Mouse (Mus musculus) embryo, embryonic 10 days (tissue): ENCODE data around the gene Atp1a4.

ENCODE experiments used
- DNase-seq: peaks from one replicate; pipeline ENCODE4 v3.0.0-alpha.2; 2015; ENCODE audit warnings: low spot score

Gene Atp1a4

DNA sequence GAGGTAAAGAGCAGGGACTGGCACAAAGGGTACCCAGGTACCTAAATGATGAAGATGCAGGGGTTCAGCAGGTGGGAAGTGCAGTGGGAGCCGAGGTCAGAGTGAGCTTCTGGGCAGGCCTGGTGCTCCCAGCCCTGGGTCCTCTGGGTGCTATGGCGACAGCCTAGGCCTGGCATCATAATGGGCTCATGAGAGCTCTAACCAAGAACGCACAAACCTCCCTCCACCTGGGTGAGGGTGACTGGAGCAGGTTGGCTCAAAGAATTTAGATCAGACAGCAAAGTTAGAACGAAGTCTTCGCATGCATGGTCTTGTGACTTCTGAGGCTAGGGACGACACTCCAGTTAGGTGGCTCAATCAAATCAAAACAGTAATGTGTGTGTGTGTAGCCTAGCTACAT lies at the start of gene Atp1a4:
Atp1a4 (minus strand) TSS at position 101 of the 400 bp plus-strand sequence.
- no peak for DNase-seq

DNA sequence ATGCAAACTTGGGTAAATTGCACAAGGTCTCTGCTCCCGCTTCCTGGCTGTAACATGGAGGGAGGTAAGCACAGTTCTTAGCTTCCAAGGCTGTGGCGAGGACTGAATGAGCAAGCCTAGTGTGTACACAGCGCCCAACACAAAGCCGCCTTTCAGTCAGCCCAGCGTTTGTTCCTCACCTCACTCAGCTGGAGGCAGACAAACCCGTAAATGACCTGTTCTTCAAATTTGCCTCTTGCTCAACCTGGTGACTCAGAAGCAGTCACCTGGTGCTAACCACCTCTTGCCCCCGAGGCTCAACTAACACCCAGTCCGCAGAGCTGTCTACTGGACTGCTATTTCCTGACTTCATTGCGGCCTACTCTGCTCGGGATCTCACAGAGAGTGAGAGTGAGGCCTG lies 49.7 kb upstream of the Atp1a4 start:
- no peak for DNase-seq

DNA sequence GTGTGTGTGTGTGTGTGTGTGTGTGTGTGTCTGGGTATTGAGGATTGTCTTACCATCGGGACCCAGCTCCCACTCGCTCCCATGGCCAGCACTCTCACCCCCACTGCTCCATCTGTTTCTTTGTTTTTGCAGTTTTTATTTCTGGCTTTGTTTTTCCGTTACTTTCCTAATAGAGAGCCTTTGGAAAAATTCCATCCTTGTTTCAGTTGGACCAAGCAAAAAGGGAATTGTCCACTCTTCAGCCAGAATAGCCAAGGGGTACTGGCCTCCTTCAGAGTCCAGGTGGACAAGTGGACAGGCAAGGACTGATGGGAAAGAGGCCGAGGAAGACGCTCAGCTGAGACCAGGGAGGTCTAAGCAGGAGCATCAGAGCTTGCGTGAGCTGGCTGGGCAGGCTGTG lies 48.7 kb upstream of the Atp1a4 start:
- no peak for DNase-seq

DNA sequence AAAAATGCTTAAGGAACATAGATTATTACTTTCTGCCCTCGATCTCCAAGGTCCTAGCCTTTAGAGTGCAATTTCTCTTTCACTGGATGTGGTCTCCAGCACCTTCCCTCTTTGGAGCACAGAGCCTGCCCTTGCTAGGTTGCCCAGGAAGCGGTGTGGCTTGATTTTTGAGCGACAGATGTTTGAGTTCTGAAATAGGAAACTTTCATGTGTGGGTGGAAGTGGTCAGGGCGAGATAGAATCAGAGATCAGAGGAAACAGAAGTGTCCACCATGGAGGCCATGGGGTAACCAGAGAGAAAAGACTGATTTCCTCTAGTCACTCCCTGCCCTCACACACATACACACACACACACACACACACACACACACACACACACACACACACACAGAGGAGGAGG lies 48.0 kb upstream of the Atp1a4 start:
- DNase-seq, result no peak

DNA sequence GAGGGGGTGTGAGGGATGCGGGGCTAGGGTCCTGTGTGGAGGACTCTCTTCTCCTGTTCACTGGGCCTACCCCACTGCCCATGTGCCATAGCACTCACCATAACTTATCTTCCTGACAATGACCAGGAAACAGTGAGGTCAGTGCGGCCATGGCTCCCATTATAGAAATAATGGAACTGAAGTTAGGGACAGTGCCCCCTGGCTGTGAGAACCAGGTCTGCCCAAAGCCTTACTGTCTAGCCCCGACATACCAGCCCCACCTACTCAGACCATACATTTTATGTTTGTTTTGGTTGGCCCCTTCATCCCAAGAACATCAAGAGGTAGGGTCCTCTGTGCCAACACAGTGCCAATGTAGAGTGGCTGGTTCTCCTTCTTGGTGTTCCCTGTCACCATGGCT lies 47.4 kb upstream of the Atp1a4 start:
- DNase-seq, result peak; percentile 56

DNA sequence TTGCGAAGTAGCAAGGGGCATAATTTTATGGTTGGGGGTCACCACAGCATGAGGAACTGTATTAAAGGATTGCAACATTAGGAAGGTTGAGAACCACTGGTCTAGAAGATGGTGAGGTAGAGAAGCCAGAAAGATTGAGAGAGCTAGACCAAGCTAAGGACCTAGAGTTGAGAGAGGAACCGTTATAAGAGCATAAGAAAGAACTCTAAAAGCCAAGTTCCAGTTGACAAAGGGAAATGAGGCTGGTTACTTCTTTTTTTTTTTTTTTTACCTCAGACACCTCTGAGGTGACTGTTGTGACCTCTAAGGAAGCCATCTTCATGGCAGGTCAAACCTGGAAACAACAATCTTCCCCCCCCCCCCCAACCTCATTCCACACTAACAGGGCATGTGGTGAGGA lies 46.9 kb upstream of the Atp1a4 start:
- no peak for DNase-seq

DNA sequence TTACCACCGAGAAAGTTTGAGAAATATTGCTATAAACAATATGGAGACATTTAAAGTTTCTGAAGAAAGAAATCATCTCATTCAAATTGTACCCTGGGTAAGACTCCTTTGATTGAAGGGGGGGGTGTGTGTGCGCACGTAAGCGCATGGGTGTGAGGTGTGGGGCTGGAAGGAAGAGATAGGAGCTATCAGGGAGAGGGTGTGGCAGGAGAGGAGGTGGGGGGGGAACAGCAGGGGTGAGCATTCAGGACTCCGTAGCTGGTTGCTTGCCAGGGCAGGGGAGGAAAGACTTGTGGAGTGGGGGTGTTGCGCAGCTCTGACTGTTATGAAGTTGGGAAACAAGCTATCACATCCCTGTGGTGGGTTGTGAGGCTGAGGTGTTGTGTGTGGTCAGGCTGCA lies 46.2 kb upstream of the Atp1a4 start:
- no peak for DNase-seq

DNA sequence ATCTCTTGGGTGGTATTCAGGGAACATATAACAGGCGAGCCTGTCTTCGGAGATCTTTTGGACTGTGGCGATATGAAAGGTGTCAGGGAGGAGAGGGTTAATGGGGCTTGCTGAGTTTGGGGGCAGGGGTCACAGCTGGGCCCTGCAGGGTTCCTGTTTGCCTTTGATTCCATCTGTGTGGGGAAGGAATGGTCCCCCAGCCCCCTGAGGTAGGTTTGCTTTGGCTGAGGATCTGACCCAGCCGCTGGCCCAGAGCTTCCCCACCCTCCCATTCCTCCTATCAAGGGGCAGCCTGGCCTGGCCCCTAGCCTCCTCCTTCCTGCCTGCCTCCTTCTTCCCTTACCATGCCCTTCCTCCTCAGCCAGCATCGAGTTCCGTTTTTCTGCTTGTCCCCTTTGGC lies 44.6 kb upstream of the Atp1a4 start:
- peak; percentile 68 for DNase-seq

DNA sequence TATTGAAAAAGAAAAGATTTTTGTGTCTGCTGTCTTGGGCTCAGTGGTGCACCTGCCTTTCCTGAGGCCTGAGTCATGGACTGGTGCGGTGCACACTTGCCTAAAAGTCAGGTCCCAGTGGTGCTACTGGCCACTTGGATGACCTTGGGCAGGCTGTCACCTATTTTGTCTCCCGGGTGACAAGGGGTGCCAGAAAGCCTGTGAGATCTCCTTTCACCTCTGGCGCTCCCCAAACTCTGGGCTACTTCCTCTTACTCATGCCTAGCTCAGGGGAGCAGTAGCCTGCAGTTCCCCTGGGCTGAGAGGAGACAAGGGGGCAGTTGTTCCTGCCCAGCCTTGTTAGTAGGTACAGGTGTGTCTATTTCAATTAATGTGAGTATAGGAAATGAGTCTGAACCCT lies 44.1 kb upstream of the Atp1a4 start:
- no peak for DNase-seq

DNA sequence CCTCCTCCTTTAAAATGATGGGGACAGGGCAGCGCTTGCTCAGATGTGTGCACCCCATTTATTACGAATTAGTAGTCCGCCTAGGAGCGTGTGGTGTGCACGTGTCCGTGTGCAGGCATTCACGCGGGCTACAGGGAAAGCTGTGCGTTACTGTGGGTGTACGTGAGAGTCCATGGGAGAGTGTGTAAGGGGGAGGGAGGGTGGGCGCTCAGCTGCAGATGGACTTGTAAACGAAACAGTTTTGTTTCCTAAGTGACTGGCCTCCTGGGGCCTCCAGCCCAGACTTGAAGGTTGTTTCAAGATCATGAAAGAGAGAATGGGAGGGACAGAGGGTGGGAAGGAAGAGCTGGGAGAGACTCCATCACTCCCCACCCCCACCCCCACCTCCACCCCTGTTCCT lies 43.0 kb upstream of the Atp1a4 start:
- no peak for DNase-seq

DNA sequence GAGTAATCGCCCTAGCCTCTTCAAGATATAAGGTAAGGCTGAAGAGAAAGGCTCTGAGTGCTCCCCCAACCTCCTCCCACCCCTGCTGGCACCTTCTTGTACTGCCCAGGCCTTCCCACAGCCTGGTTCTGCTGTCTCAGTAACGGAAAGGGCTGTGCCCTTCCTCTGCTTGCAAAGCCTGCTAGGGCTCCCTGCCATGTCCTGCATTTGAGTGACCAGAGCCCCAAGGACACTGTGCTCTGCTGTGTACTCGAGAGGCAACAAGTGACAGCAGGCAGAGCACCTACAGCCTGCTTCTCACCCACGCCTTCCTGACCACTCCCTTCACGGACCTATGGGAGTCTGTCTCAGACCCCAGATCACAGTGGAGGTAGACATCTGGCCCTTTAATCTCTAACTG lies 42.0 kb upstream of the Atp1a4 start:
- no peak for DNase-seq

DNA sequence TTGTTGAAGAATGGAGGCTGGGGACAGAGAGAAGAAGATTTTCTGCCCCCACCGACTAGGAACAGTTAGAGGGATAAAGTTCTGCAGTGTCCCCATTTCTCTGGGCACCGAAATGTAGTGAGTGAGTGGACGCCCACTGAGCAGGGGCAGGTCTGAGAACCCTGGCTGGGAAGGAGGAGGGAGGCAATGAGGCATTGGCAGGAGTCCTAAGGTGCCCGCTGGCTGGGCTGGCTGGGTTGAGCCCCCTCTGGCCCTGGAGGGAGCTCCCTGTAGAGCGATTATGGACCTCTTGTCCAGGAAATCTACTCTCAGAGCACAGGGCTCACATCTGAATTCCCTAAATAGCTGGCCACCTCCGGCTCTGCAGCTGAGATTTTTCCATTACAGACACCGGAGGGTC lies 41.3 kb upstream of the Atp1a4 start:
- no peak for DNase-seq

DNA sequence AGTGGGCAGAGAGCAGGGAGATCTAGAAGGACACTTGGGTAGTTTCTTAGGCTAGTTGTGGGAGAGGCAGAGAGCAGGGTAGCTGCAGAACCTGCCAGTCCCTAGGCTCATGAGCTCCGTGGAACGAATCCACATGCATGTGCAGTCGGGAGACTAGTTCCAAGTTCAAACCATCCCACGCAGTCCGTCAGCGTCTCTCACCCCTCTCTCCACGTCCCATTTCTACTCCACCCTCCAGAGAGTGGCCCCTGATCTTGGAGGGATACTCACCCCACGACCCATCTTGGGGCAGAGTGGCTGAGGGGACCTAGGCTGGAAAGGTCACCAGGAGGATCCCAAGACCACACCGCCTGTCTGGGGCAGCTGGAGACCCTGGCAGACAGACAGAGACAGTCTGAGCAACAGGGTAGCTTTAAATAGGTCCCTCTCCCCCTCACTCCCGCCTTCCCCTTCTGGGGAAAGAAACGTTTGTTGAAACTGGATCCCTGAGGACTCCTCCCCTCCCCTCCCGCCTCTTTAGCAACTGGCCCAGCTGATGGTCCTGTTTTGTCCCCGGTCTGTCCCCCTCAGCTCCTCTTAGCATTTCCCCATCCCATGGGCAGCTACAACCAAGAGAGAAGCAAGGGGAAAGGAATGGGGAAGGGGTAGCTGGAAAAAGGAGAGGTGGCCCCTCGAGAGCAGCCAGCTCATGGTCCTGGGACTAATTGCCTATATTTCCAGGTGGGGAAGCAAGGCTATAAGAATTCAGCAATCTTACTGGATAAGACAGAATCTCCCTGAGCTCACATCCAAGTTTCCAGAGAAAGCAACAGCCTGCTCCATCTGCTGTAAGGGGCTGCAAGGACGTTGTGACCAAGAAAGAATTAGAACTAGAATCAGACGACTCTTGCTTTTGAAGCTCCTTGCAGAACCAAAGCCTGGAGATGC lies 39.7 kb upstream of the Atp1a4 start, which contains the start of gene Atp1a2:
Atp1a2 (minus strand) TSS at position 454 of the 927 bp plus-strand sequence.
- peak; percentile 75 for DNase-seq

DNA sequence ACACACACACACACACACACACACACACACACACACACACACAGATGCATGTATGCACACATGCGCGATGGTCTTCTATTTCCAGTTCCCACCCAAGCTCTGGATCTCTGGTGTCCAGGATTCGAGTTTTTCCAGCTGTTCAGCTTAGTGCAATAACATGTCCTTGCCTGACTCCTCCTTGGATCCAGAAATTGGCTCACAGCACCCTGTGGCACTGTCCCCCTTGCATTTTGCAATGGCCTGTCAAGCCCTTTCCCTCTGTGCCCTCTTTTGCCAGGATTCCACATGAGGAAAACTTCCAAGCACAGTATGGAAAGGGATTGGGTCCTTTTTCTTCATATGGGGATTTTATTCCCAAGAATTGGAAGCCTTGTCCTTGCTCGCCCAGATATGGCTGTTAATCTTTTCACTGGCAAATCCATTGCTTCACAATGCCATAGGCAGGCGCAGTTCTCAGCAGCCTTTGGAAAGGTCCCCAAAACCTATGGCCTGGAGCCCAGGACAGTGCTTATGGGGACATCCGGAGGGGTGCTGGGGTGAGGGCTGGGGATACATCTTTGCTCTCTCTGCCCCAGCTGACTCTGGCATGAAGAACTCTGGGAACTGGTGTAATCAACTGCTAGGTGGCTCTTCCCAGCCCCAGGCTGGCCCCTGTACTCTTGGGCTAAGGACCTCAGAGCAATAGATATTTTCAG lies 38.7 kb upstream of the Atp1a4 start:
- DNase-seq, result no peak

DNA sequence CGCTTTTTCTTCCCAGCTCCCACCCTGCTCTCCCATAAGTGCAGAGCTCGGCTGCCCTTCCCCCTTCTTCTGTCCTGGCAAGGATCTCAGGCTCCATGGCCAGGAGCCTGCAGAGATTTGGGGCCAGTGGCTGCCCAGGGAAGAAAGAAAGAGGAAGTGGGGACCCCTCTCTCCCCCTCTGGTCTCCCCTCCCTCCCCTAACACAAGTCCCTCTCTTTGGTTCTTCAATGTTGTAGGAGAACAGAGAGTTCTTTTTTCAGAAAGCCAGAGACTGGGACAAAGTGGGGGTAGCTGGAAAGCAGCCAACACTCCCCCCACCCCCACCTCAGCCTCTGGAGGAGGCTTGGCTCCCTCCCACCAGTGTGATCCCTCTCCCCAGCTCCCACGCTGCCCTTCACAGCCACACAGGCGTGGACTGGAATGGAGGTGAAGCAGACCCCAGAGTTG lies 37.6 kb upstream of the Atp1a4 start:
- DNase-seq, result no peak

DNA sequence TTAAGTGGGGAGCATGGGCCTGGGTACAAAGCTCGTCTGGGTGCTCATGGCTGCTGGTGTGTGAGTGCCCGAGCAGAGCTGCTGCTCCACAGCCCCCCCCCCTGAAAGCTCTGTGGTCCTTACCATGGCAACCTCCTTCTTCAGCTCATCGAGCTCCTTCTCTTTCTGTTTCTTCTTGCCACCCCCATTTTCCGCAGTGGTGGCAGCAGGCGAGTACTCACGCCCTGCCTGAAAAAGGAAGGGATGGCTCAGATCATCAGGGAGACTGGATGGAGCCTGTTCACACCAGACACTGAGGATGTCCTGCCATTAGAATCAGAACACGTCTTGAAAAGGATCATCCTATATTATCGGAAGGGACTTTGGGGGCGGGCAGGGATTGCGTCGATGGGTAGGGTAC lies 35.2 kb upstream of the Atp1a4 start:
- DNase-seq, result no peak

DNA sequence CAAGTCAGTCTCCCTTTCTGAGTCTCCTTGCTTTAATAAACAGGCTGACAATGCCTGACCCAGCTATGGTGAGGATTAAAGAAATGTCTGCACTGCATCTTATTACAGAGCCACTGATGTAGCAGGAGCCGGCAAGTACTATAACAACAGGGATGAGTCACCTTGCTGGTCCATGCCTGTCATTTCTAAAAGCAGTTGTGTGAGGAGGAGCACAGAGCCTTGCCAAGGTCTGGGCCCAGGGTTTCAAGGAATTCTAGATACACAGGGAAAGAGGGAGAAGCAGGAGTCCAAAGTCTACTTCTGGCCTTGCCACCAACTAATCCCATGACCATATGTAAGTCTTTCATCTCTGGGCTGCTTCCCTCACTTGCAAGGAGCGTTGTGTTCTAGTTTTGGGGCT lies 34.7 kb upstream of the Atp1a4 start:
- no peak for DNase-seq

DNA sequence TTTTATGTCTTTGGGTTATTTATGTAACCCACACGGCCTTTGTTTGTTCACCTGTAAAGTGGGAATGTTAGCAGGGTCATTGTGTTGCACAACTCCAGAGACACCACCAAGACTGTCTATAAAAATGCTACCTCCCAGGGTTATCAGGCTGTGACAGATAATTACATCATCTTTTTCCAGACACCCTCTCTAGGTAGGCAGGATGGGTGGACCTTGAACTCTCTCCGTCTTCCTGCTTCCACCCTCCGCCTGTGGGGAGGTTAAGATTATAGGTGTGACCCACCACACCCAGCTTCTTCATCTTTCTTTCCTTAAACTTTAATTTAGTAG lies 31.4 kb upstream of the Atp1a4 start:
- no peak for DNase-seq

DNA sequence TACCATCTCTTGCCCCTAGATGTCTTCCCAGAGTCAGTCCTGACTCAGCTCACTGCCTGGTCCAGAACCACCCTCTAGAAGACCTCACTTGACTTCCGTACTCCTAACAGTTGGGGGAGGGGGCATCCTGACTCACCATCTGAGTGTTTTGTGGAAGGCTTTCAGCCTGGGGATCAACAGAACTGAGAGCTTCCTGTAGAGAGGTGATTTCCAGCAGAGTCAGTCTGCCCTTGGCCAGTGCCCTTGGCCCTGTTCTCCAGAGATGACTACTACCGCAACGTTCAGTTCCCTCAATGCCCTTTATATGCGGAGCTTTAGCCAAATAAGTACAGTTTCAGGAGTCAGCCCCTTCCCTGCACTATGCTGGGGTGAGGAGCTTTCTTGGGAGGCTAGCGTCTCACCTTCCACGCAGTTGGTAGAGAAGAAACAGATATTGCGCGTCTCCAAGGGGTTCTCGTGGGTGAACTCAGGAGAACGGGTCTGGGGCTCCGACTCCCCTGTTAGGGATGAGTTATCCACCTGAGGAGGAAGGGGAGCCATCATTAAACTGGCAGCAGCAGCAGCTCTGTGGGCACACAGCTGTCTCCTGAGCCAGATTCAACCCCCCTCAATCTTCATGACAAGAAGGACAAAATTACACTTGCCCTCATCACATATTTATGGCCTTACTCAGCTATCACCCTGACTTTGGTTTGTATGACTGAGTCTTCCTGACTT lies 30.8 kb upstream of the Atp1a4 start:
- no peak for DNase-seq

DNA sequence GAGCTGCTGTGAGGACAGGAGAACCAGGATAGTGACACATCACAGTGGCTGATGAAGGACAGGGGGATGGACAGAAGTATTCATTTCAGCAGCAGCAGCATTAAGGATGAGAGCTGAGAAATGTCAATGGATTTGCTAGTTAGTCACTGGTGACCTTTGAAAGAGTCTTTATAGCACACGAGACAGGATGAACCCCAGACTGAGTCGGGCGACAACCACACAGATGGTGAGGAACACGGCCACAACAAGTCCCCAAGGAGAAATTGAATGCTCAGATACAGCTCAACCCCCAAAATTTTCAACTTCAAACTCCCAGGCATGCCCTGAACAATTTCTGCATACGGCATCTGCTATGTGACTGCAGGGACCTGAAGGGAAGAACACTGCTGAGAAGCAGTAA lies 28.5 kb upstream of the Atp1a4 start:
- DNase-seq, result no peak

DNA sequence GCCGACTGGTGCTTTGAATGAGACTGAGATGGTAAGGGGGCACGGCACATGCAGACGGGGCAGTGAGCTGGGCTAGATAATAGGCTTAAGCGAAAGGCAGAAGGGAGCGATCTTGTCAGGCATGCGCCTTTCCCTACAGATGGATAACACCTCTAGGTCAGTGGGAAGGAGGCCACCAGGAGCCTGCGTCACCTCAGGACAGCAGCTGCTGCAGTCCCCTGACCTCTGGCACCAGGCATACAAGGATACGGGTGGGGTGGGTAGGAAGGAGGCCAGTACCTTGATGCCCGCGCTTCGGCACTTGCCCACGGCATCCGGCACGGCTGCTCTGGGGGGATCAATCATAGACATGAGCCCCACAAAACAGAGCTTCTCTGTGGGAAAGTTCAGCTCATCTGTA lies 26.0 kb upstream of the Atp1a4 start:
- no peak for DNase-seq

DNA sequence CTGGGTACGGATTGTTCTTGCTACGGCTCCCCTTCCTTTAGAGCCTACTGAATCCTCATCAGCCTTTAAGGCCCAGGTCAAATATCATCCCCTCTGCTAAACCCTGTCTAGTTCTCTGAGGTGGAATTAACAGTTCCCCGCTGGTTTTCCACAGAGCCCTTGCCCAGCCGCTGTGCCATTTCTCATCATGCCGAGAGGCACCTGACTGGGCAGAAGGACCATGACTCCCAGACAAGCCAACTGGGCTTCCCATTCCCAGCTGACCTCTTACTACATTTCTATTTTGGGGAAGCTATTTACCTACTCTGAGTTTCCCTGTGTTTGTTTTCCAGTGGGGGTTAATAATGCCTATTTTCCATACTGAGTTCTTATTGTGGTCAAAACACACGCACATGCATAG lies 24.9 kb upstream of the Atp1a4 start:
- DNase-seq, result no peak
